Mouse (Mus musculus): ENCODE measurements around the gene Rraga.

The Rraga gene

GRCm38 (mm10) chr4:86575283-86575983, at the start of gene Rraga:
Gene Rraga (plus strand): TSS chr4:86575668.
- in situ Hi-C loops (cut with MboI; ENCODE audit: unreplicated experiment in 2 of 2), result loop anchor here (5.0 to 25.0 kb wide), 3 partner anchors 37 to 1688 kb away; partner anchors contain the start of genes Cntln (in 1 of the 2), Haus6 (in 1 of the 2) and Rps6 (in 1 of the 2)

- in situ Hi-C loops (cut with MboI; ENCODE audit: unreplicated experiment in 2 of 2), result loop anchor here in 1 of 2 experiments (25.0 kb wide), 1 partner anchor 1690 kb away; no protein-coding TSS in a partner anchor
Observed at GRCm38 (mm10) chr4:86527162-86528136, 48.0 kb upstream of the Rraga start.

- in situ Hi-C loops (cut with MboI; ENCODE audit: unreplicated experiment in 2 of 2), result loop anchor here in 1 of 2 experiments (25.0 kb wide), 1 partner anchor 1692 kb away; no protein-coding TSS in a partner anchor
Observed at GRCm38 (mm10) chr4:86529161-86529560, 46.3 kb upstream of the Rraga start.

GRCm38 (mm10) chr4:86533406-86534090, 41.9 kb upstream of the Rraga start:
- in situ Hi-C loops (cut with MboI; ENCODE audit: unreplicated experiment in 2 of 2), result loop anchor here (10.0 to 25.0 kb wide), 2 partner anchors 699 to 1696 kb away; no protein-coding TSS in a partner anchor

- in situ Hi-C loops (cut with MboI; ENCODE audit: unreplicated experiment in 2 of 2), result loop anchor here (10.0 to 25.0 kb wide), 2 partner anchors 699 to 1697 kb away; no protein-coding TSS in a partner anchor
Observed at GRCm38 (mm10) chr4:86534091-86534481, 41.4 kb upstream of the Rraga start.

DNA sequence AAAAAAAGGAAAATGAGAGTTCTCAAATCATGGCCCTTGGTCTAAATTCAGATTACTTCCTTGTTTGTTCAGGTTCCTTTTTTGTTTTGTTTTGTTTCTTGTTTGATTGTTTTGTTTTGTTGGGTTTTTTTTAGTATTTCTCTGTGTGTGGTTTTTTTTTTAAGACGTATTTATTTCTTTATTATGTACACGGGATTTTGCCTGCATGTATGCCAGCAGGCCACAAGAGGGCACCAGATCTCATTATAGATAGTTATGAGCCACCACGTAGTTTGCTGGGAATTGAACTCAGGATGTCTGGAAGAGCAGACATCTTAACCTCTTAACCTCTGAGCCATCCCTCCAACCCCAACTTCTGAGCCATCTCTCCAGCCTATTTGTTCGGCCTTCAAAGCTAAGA, 37.5 kb upstream of the Rraga start:
- in situ Hi-C loops (cut with MboI; ENCODE audit: unreplicated experiment in 2 of 2), result loop anchor here (10.0 to 25.0 kb wide), 2 partner anchors 703 to 1701 kb away; no protein-coding TSS in a partner anchor

DNA sequence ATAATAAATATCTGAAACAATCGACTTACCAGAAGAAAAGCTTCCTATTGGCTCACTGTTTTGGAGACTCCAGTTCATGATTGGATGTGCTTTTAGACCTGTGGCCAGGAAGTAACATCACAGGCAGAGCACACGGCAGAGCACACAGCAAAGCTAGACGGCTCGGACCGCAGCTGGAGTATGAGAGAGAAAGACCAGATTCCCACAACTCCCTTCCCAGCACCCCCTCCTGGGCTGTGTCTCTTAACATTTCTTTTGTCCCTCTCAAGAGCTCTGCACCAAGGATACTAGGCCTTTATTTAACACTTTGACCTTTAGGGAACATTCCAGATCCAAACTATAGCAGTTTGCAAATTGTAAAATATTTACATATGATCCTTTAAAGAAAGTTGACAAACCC, 36.5 kb upstream of the Rraga start:
- in situ Hi-C loops (cut with MboI; ENCODE audit: unreplicated experiment in 2 of 2), result loop anchor here (10.0 to 25.0 kb wide), 2 partner anchors 704 to 1702 kb away; no protein-coding TSS in a partner anchor

DNA sequence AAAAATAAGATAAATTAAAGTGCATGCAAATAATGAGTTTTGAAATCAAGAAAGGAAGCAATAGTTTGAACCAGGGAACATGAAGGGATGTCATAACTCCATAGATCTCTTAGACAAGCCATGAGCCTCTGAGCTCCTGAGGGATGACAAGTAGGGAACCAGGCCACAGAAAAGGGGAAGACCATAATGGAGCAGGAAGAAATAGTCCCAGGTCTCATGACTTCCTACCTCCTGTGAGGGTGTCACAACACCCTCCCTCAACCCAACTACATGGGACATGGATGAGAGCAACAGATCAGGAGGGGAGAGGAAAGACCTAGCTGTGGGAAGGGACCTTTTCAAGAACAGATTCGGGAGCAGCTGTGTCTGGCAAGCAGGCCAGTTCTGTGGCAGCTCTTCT, 33.9 kb upstream of the Rraga start:
- in situ Hi-C loops (cut with MboI; ENCODE audit: unreplicated experiment in 2 of 2), result loop anchor here (5.0 to 25.0 kb wide), 3 partner anchors 46 to 1704 kb away; no protein-coding TSS in a partner anchor

DNA sequence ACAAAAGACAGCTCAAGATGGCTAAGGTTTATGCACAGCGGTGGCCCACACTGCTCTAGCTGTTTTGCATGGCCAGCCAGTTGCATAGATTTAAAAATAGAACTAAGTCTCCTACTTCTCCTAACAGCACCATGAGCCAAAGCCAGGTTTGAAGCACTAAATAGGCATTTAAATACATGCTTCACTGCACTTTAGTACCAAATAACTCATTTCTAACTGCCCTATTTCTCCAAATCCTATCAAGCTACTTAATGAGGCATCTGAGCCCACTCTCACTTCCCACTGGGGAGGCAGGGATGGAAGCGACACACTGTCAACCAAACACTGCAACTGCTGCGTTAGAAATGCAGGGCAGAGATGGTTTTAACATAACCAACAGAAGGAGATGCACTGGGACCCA, 31.5 kb upstream of the Rraga start:
- in situ Hi-C loops (cut with MboI; ENCODE audit: unreplicated experiment in 2 of 2), result loop anchor here (5.0 to 25.0 kb wide), 3 partner anchors 43 to 1707 kb away; no protein-coding TSS in a partner anchor

DNA sequence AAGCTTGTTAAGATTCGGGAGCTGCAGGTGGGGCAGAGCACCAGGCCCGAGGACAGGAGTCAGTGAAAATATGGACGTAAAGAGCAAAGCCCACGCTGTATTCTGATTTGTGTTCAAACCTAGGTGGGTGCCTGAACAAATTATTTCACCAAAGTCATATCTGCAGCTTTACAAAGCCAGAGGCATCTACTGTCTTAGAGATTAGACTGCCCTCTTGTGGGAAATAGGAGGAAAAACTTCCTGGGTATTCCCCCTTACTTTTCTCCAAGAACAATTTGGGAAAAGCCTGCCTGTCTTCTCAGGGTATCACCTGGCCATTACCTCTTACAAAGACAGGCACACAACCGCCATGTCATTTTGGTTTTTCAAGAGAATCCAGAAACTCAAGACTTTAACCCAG, 29.9 kb upstream of the Rraga start:
- in situ Hi-C loops (cut with MboI; ENCODE audit: unreplicated experiment in 2 of 2), result loop anchor here (5.0 to 25.0 kb wide), 3 partner anchors 149 to 1708 kb away; no protein-coding TSS in a partner anchor

GRCm38 (mm10) chr4:86548332-86548731, 27.1 kb upstream of the Rraga start:
- in situ Hi-C loops (cut with MboI; ENCODE audit: unreplicated experiment in 2 of 2), result loop anchor here (5.0 to 25.0 kb wide), 3 partner anchors 146 to 1711 kb away; no protein-coding TSS in a partner anchor

- in situ Hi-C loops (cut with MboI; ENCODE audit: unreplicated experiment in 2 of 2), result loop anchor here in 1 of 2 experiments (25.0 kb wide), 1 partner anchor 1982 kb away; no protein-coding TSS in a partner anchor
Observed at GRCm38 (mm10) chr4:86555035-86555707, 20.3 kb upstream of the Rraga start.

GRCm38 (mm10) chr4:86557371-86557770, 18.1 kb upstream of the Rraga start:
- in situ Hi-C loops (cut with MboI; ENCODE audit: unreplicated experiment in 2 of 2), result loop anchor here in 1 of 2 experiments (25.0 kb wide), 1 partner anchor 1980 kb away; no protein-coding TSS in a partner anchor

- in situ Hi-C loops (cut with MboI; ENCODE audit: unreplicated experiment in 2 of 2), result loop anchor here in 1 of 2 experiments (25.0 kb wide), 1 partner anchor 1979 kb away; no protein-coding TSS in a partner anchor
Observed at GRCm38 (mm10) chr4:86558228-86558627, 17.2 kb upstream of the Rraga start, which contains the start of gene Saxo1. Gene Saxo1 (minus strand): TSS chr4:86558328.

- in situ Hi-C loops (cut with MboI; ENCODE audit: unreplicated experiment in 2 of 2), result loop anchor here in 1 of 2 experiments (25.0 kb wide), 1 partner anchor 1978 kb away; no protein-coding TSS in a partner anchor
Observed at GRCm38 (mm10) chr4:86559006-86559405, 16.5 kb upstream of the Rraga start.

GRCm38 (mm10) chr4:86561061-86561460, 14.4 kb upstream of the Rraga start:
- in situ Hi-C loops (cut with MboI; ENCODE audit: unreplicated experiment in 2 of 2), result loop anchor here in 1 of 2 experiments (25.0 kb wide), 1 partner anchor 1976 kb away; no protein-coding TSS in a partner anchor

GRCm38 (mm10) chr4:86574939-86575282, 557 bp upstream of the Rraga start:
- in situ Hi-C loops (cut with MboI; ENCODE audit: unreplicated experiment in 2 of 2), result loop anchor here (5.0 to 25.0 kb wide), 4 partner anchors 37 to 1962 kb away; partner anchors contain the start of genes Cntln (in 1 of the 2), Haus6 (in 1 of the 2) and Rps6 (in 1 of the 2)

DNA sequence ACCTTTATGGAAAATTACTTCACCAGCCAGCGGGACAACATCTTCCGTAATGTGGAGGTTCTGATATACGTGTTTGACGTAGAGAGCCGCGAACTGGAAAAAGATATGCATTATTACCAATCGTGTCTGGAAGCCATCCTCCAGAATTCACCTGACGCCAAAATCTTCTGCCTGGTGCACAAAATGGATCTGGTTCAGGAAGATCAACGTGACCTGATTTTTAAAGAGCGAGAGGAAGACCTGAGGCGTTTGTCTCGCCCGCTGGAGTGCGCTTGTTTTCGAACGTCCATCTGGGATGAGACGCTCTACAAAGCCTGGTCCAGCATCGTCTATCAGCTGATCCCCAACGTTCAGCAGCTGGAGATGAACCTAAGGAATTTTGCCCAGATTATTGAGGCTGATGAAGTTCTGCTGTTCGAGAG, 663 bp downstream of the Rraga start:
- in situ Hi-C loops (cut with MboI; ENCODE audit: unreplicated experiment in 2 of 2), result loop anchor here (5.0 to 25.0 kb wide), 3 partner anchors 36 to 1689 kb away; partner anchors contain the start of genes Cntln (in 1 of the 2), Haus6 (in 1 of the 2) and Rps6 (in 1 of the 2)

Measured in v-Abl transformed pro-B cells (cell line).